Mouse (Mus musculus) MEL (cell line): ENCODE measurements around the gene Klrb1a. TPM values are rescaled to one million over a fixed set of nuclear protein-coding genes. Genes with fewer than 3 reads are reported as not detected.
"Not testable (repeated sequence)": the region's sequence is repeated elsewhere in the genome, so short reads cannot be mapped to it uniquely, and the experiment has no call there.

Source experiments
- DNase-seq: peaks from one replicate; pipeline ENCODE4 v3.0.0; 2011; ENCODE audit warnings: low read depth, low spot score
- H3K27ac ChIP-seq: 2 replicates; pipeline ENCODE4 v1.5.1; 2012; ENCODE audit warnings: low read depth, mild to moderate bottlenecking, control low read depth, low read length, moderate library complexity; ENCODE audit not compliant: control insufficient read depth
- H3K27me3 ChIP-seq, 2 experiments: fragments of 150-350 bp in 1 of 2; sonication (generic) in 1 of 2; 2 replicates each; pipeline ENCODE4 v1.6.1; 2012; ENCODE audit warnings: low read length in 2 of 2, mild to moderate bottlenecking in 2 of 2, improper control_type of control experiment in 1 of 2, moderate library complexity in 1 of 2; ENCODE audit not compliant: insufficient read depth in 2 of 2, control insufficient read depth in 1 of 2
- H3K36me3 ChIP-seq, 2 experiments: 2 replicates each; pipeline ENCODE4 v1.6.1; 2012 to 2014; ENCODE audit warnings: low read length in 2 of 2, improper control_type of control experiment in 1 of 2, inconsistent platforms in 1 of 2, mild to moderate bottlenecking in 1 of 2; ENCODE audit not compliant: insufficient read depth in 2 of 2, control insufficient read depth in 1 of 2
- H3K4me1 ChIP-seq, 2 experiments: fragments of 150-350 bp in 1 of 2; sonication (generic) in 1 of 2; 2 replicates each; pipeline ENCODE4 v1.6.1; 2012; ENCODE audit warnings: low read length in 2 of 2, improper control_type of control experiment in 1 of 2, mild to moderate bottlenecking in 1 of 2; ENCODE audit not compliant: insufficient read depth in 2 of 2, control insufficient read depth in 1 of 2
- H3K4me3 ChIP-seq, 2 experiments: fragments of 150-350 bp in 1 of 2; sonication (generic) in 1 of 2; 2 replicates each; pipeline ENCODE4 v1.5.1; 2012; ENCODE audit warnings: low read depth in 2 of 2, low read length in 2 of 2, mild to moderate bottlenecking in 2 of 2, moderate library complexity in 2 of 2, control low read depth in 1 of 2, improper control_type of control experiment in 1 of 2; ENCODE audit not compliant: control insufficient read depth in 1 of 2, insufficient read depth in 1 of 2
- H3K79me2 ChIP-seq: 2 replicates; pipeline ENCODE4 v1.6.1; 2012; ENCODE audit warnings: mild to moderate bottlenecking, low read length, moderate library complexity; ENCODE audit not compliant: control insufficient read depth, poor library complexity, insufficient read depth
- H3K9ac ChIP-seq: 2 replicates; pipeline ENCODE4 v1.6.1; 2012; ENCODE audit warnings: low read depth, mild to moderate bottlenecking, control low read depth, low read length, moderate library complexity; ENCODE audit not compliant: control insufficient read depth, poor library complexity, severe bottlenecking
- H3K9me3 ChIP-seq: fragments of 150-350 bp; sonication (generic); replicated peaks from 2 replicates; pipeline ENCODE4 v1.6.1; 2012; ENCODE audit warnings: mild to moderate bottlenecking, low read length, improper control_type of control experiment, moderate library complexity; ENCODE audit not compliant: insufficient read depth
- CHD2 ChIP-seq: IDR thresholded peaks from 2 replicates; pipeline ENCODE4 v1.6.1; 2011; ENCODE audit warnings: low read length, improper control_type of control experiment
- CTCF ChIP-seq, 3 experiments: IDR thresholded peaks in 2 of 3; conservative IDR thresholded peaks in 1 of 3; 2 replicates each; pipeline ENCODE4 v1.5.1; 2011 to 2012; ENCODE audit warnings: low read length in 3 of 3, low read depth in 2 of 3, mild to moderate bottlenecking in 2 of 3, improper control_type of control experiment in 1 of 3, inconsistent platforms in 1 of 3, mixed read lengths in 1 of 3, moderate library complexity in 1 of 3; ENCODE audit not compliant: control insufficient read depth in 1 of 3, insufficient read depth in 1 of 3, poor library complexity in 1 of 3, severe bottlenecking in 1 of 3
- E2F4 ChIP-seq: IDR thresholded peaks from 2 replicates; pipeline ENCODE4 v1.6.1; 2011; ENCODE audit warnings: low read depth, low read length, improper control_type of control experiment, borderline replicate concordance
- ELF1 ChIP-seq: IDR thresholded peaks from 2 replicates; pipeline ENCODE4 v1.6.1; 2014; ENCODE audit warnings: low read depth, mild to moderate bottlenecking, inconsistent platforms, low read length, improper control_type of control experiment, moderate library complexity
- HCFC1 ChIP-seq: IDR thresholded peaks from 2 replicates; pipeline ENCODE4 v1.6.1; 2012; ENCODE audit warnings: low read depth, mild to moderate bottlenecking, inconsistent platforms, low read length, improper control_type of control experiment, moderate library complexity
- JUND ChIP-seq: IDR thresholded peaks from 2 replicates; pipeline ENCODE4 v1.6.1; 2011; ENCODE audit warnings: low read depth, mild to moderate bottlenecking, improper control_type of control experiment, low read length
- KAT2A ChIP-seq: conservative IDR thresholded peaks from 2 replicates; pipeline ENCODE4 v1.6.1; 2012; ENCODE audit warnings: low read depth, low read length, improper control_type of control experiment, inconsistent platforms
- MEF2A ChIP-seq: IDR thresholded peaks from 2 replicates; pipeline ENCODE4 v1.6.1; 2014; ENCODE audit warnings: low read depth, mild to moderate bottlenecking, inconsistent platforms, low read length, improper control_type of control experiment; ENCODE audit not compliant: poor library complexity, insufficient replicate concordance, severe bottlenecking; ENCODE audit errors: extremely low read depth
- MYB ChIP-seq: IDR thresholded peaks from 2 replicates; pipeline ENCODE4 v1.6.1; 2011; ENCODE audit warnings: mild to moderate bottlenecking, low read depth, low read length, improper control_type of control experiment
- MYC ChIP-seq: IDR thresholded peaks from 2 replicates; pipeline ENCODE4 v1.6.1; 2011; ENCODE audit warnings: low read depth, mild to moderate bottlenecking, low read length, improper control_type of control experiment, moderate library complexity
- NELFE ChIP-seq: IDR thresholded peaks from 2 replicates; pipeline ENCODE4 v1.6.1; 2011; ENCODE audit warnings: low read depth, low read length, improper control_type of control experiment
- NRF1 ChIP-seq: IDR thresholded peaks from 2 replicates; pipeline ENCODE4 v1.6.1; 2014; ENCODE audit warnings: low read depth, mild to moderate bottlenecking, inconsistent platforms, low read length, improper control_type of control experiment, moderate library complexity; ENCODE audit not compliant: poor library complexity, insufficient read depth, severe bottlenecking
- POLR2A ChIP-seq, 2 experiments: IDR thresholded peaks; 2 replicates each; pipeline ENCODE4 v1.6.1; 2011 to 2012; ENCODE audit warnings: low read length in 2 of 2, mild to moderate bottlenecking in 2 of 2, control low read depth in 1 of 2, improper control_type of control experiment in 1 of 2, low read depth in 1 of 2, moderate library complexity in 1 of 2; ENCODE audit not compliant: control insufficient read depth in 1 of 2, insufficient read depth in 1 of 2, poor library complexity in 1 of 2
- POLR2AphosphoS5 ChIP-seq: IDR thresholded peaks from 2 replicates; pipeline ENCODE4 v1.6.1; 2012; ENCODE audit warnings: low read depth, borderline replicate concordance, mild to moderate bottlenecking, inconsistent platforms, low read length, moderate library complexity, mixed read lengths
- RAD21 ChIP-seq: IDR thresholded peaks from 2 replicates; pipeline ENCODE4 v1.6.1; 2011; ENCODE audit warnings: mild to moderate bottlenecking, low read depth, low read length, improper control_type of control experiment
- TBP ChIP-seq: IDR thresholded peaks from 2 replicates; pipeline ENCODE4 v1.8.0; 2011; ENCODE audit warnings: low read depth, low read length, improper control_type of control experiment
- TCF12 ChIP-seq: IDR thresholded peaks from 2 replicates; pipeline ENCODE4 v1.6.1; 2014; ENCODE audit warnings: low read depth, mild to moderate bottlenecking, inconsistent platforms, low read length, improper control_type of control experiment, moderate library complexity
- UBTF ChIP-seq: IDR thresholded peaks from 2 replicates; pipeline ENCODE4 v1.6.1; 2012; ENCODE audit warnings: low read depth, mild to moderate bottlenecking, inconsistent platforms, low read length, improper control_type of control experiment, moderate library complexity, borderline replicate concordance; ENCODE audit not compliant: insufficient read depth
- USF1 ChIP-seq: IDR thresholded peaks from 2 replicates; pipeline ENCODE4 v1.6.1; 2014; ENCODE audit warnings: low read depth, mild to moderate bottlenecking, inconsistent platforms, low read length, improper control_type of control experiment, moderate library complexity
- ZC3H11A ChIP-seq: IDR thresholded peaks from 2 replicates; pipeline ENCODE4 v1.6.1; 2012; ENCODE audit warnings: low read depth, mild to moderate bottlenecking, inconsistent platforms, low read length, improper control_type of control experiment
- polyA plus RNA-seq, 2 experiments: library from polyadenylated mRNA; stranded (reverse) in 1 of 2; unstranded in 1 of 2; fragments of >175 nt in 1 of 2; fragments of >200 nt in 1 of 2; gene quantifications; 2 replicates each; pipeline versions ENCODE4 v1.2.1 to v1.2.4; 2012; ENCODE audit warnings: low replicate concordance in 2 of 2, low read depth in 1 of 2; ENCODE audit not compliant: insufficient read length in 2 of 2, insufficient read depth in 1 of 2, missing spikeins in 1 of 2
- total RNA-seq: library from RNA; depleted of rRNA; stranded (reverse); fragments of 300-350 nt; gene quantifications from 2 replicates; pipeline ENCODE4 v1.2.3, GENCODE M21; 2012

Klrb1a gene
- total and polyA plus RNA-seq, 3 experiments, result not detected

- no peaks in the 10 kb centered on the region for H3K9me3 ChIP-seq
- H3K4me1 ChIP-seq, result no peaks in the 10 kb centered on the region
- H3K27me3 ChIP-seq, result no peaks in the 10 kb centered on the region
- H3K27ac ChIP-seq, result no peak overlapping the region
- H3K9ac ChIP-seq, result no peak overlapping the region
- TF ChIP-seq NRF1 (no peak), UBTF (no peak), CTCF (IDR thresholded peaks at IDR 0.05 in 2 of 3, conservative IDR thresholded peaks at IDR 0.05 in 1 of 3; ENCODE audit: control insufficient read depth in 1 of 3, insufficient read depth in 1 of 3, low read depth in 2 of 3, low read length in 3 of 3, poor library complexity in 1 of 3, severe bottlenecking in 1 of 3) (no peak), ZC3H11A (no peak), TCF12 (no peak), MEF2A (no peak), E2F4 (no peak), ELF1 (no peak), JUND (no peak), POLR2A (IDR thresholded peaks at IDR 0.05; ENCODE audit: control insufficient read depth in 1 of 2, insufficient read depth in 1 of 2, low read depth in 1 of 2, low read length in 2 of 2, poor library complexity in 1 of 2) (no peak), MYB (no peak), TBP (no peak), KAT2A (no peak), USF1 (no peak), RAD21 (no peak), MYC (no peak), NELFE (no peak), CHD2 (no peak), POLR2AphosphoS5 (no peak), HCFC1 (no peak)
- no peaks in the 10 kb centered on the region for H3K79me2 ChIP-seq
- H3K4me3 ChIP-seq, result no peak overlapping the region
- no peaks in the 10 kb centered on the region for H3K36me3 ChIP-seq
- no peak for DNase-seq
Measured at GRCm38 (mm10) chr6:128640673-128641072, 17.3 kb upstream of the Klrb1a start.

- H3K27ac ChIP-seq, result not testable (repeated sequence)
Measured at GRCm38 (mm10) chr6:128630912-128631905, 7.9 kb upstream of the Klrb1a start.

More at GRCm38 (mm10) chr6:128630912-128631905, 7.9 kb upstream of the Klrb1a start:
- not testable (repeated sequence) for H3K4me1 ChIP-seq, H3K27me3 ChIP-seq, H3K79me2 ChIP-seq, H3K9ac ChIP-seq, H3K9me3 ChIP-seq, DNase-seq, H3K4me3 ChIP-seq, H3K36me3 ChIP-seq
